Mouse (Mus musculus): ENCODE measurements around the gene Mindy4b-ps.

GRCm38 (mm10) chr3:58810353-58810752 is 11.8 kb downstream of the Mindy4b-ps start:
- TF ChIP-seq MAX (IDR thresholded peaks at IDR 0.05; ENCODE audit: low read depth) = no peak
- TF ChIP-seq POLR2A (IDR thresholded peaks at IDR 0.05; ENCODE audit: insufficient read length, low read depth) = no peak
- TF ChIP-seq TCF3 (IDR thresholded peaks at IDR 0.05; ENCODE audit: insufficient read length, low read depth) = no peak
- no peak for TF ChIP-seq MYOG (IDR thresholded peaks at IDR 0.05; ENCODE audit: control insufficient read depth in 1 of 3, insufficient read depth in 1 of 3, insufficient read length in 2 of 3, low read depth in 2 of 3)
- no peak for TF ChIP-seq TCF12 (IDR thresholded peaks at IDR 0.05; ENCODE audit: insufficient read depth, poor library complexity, severe bottlenecking)
- TF ChIP-seq E2F4 (IDR thresholded peaks at IDR 0.05; ENCODE audit: insufficient read depth) = no peak
